Mouse (Mus musculus) NIH3T3 (cell line): Measurements from ENCODE around the gene Prune2.
A peak's percentile ranks its signal among the peaks of the same experiment; 100 is the strongest.

Source experiments
- DNase-seq: peaks from one replicate; pipeline ENCODE4 v3.0.0-alpha.2; 2012; ENCODE audit warnings: low read depth

Prune2 gene

DNA sequence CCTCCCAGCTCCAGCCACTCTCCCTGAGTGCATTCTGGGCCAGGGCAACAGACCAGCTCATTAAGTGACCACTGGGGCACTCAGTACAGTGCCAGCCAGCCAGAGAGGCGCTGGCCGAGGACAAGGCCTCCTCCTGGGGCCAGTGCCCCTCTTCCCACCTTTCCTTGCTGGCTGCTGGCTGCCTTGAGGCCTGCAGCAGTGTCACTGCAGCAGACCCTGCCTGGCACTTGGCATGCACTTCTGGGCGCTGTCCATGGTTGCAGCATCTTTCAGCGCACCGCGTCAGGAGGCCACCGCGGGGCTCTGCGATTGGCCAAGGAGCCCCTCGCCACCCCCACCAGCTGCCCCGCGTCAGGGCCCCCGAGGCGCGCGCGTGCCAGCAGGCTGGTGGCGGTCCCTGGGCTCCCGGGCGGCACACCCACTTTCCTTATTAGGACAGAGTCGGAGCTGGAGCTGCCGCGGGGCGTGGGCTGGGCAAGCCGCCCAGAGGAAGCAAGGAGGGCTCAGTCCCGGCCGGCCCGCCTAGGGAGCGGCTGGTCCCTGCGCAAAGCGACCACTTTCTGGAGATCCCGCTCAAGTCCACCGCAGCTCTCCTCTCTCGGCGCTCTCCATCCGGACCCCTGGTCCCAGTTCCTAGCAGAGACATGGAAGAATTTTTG lies at the start of gene Prune2:
Prune2 (plus strand) TSS at position 506 of the 659 bp plus-strand sequence.
- peak; percentile 73 for DNase-seq

DNA sequence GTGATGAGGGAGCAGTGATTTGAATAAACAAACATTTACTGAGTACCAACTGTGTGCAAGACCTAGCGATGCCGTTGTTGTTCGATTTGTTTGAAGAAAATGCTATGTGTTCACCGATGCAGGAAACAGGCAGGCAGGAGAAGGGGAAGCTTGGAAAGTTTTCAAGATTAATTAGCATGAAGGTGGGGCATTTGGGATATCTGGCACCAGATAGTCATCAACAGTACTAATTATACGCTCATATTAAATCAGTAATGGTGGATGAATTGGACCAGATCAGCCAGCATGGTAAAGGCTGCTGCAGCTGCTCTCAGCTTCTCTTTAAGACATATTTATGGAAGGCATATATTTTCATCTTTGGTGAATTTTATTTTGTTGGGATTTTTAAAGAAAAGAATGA lies 44.4 kb upstream of the Prune2 start:
- no peak for DNase-seq

DNA sequence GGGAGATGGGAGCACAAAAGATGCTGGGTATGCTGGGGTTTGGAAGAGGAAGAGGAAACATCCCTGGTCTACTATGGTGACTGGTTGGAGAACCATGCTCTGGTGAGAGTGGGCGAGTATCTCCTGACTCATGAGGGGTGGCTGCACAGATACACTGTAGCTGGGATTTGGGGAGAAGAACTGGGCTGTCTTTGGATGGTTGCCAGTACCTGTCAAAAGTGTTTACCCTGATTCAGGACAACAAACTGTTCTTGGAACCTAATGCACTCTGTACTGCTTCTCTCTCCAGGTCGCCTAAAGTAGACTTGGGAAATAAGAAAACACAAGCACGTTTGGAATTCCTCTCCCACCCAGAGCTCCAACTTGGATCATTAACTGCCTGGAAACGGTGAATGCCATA lies 31.4 kb upstream of the Prune2 start:
- peak; percentile 44 for DNase-seq

DNA sequence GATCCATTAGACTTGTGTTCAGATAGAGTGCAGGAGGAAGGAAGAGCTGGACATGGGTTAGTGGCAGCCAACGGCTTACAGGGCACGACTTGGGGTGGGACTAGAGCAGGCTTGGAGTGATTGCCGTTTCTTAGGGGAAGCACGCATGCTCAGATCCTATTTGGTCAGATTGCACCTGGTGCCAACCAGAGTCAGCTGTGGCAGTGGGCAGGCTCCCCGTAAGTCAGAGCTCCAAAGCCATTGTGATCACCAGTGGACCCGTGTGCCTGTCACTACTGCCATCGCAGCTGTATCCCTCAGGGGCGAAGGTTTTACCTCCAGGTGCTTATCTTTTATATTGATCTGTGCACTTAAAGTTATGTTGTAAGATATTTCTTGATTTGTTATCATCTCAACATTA lies 21.3 kb upstream of the Prune2 start:
- DNase-seq: no peak

DNA sequence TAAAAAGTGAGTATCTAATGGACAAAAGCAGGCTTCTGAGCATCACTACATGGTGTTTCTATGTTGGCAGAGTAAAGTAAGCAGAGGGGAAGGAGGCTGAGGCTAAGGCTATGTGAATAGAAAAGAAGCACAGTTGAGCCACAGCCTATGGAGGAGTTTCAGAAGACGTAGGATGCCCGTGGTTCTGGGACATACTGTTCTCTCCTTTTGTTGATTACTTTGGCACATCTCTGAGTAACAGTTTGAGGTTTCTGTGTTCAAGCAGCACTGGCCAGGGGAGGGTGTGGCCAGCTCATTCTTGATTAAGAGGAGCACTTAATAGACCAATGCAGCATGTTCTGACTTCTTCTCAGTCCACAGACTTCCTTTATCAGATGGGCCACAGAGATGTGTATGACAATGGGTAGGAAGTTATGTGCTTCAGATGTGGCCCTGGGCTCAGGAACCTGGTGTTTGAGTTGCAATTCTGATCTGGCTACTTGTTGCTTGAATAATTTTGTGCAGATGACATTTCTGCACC lies 7.1 kb upstream of the Prune2 start:
- no peak for DNase-seq

DNA sequence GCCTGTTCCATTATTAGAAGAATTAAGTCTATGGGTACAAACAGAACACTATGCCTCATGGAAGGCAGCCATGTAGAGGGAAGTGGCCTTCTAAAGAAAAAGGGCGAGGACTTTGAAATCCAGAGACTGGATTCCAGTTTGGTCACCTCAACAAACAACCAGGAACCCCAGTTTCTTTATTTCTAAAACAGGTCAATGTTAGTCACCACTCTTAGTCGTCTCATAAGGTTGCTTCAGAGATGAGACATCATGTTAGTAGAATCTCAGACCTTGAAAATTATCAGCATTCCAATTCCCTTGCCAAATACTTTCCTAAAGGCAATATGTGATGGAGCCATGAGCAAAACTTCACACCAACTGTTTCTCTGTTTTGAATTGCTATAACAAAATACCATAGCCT lies 6.6 kb upstream of the Prune2 start:
- DNase-seq: no peak

DNA sequence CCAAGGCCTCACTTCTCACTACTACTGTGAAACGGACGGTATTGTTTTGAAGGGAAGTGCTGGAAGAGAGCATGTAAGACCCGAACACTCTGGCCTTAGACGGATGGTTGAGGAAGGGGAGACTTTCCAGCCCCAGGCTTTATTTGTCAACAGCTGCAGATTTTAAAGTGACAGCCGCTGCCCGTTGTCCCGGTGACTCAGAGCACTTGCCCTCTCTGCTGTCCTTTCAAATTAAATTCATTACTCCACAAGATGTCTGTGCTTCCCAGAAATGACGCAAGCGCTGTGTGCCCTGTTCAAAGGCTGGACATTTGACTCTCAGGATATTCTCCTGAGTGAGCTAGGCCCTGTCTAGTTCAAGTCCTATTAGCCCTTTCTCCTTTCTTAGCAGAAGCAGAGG lies 5.9 kb upstream of the Prune2 start:
- peak; percentile 56 for DNase-seq

DNA sequence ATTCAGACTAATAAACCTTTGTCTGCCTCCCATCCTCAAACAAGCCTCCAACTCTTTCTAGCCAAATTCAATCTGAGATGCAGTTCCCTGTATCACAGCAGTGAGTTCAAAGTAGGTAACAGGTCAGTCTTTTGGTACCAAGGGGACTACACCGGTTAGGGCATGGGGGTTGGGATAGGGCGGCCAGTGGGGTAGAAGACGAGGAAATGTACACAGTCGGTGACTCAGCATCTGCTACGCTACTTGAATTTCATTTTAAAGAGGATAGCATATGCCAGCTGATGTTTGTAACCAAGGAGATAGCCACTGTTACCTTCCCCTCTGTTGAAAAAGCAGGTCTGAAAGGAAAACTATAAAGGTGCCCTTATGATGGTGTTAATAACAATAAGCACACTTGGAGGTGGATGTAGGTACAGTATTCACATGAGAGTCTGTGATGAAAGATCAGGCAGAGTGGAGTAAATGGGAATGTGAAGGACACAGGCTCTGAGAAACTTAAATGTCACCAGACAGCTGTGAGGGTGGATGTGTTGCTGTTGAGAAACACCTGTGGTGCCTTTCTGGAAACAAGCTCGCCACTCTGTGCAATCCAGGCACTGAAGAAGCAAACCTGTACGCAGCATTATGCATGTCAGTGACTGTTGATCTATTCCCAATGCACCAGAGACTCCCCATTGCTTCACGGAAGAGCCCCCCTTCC lies 5.1 kb upstream of the Prune2 start:
- no peak for DNase-seq

DNA sequence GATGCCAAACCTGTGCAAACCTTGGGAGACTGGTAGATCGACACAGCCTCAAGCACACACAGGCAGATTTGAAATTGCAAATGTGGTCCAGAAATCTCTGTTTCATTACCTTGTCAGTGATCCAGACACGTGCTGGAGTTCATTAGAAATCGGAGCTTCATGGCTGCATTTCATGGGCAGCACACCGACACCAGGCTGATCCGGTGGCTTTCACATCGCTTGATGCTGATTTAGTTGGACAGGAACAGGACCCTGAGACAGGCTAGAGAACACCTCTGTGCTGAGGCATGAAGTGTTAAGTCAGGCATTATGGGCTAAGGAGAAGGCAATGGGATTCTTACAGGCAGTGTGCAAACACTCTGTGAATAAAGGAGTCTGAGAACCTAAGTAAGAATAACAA lies 1.2 kb upstream of the Prune2 start:
- DNase-seq: no peak

DNA sequence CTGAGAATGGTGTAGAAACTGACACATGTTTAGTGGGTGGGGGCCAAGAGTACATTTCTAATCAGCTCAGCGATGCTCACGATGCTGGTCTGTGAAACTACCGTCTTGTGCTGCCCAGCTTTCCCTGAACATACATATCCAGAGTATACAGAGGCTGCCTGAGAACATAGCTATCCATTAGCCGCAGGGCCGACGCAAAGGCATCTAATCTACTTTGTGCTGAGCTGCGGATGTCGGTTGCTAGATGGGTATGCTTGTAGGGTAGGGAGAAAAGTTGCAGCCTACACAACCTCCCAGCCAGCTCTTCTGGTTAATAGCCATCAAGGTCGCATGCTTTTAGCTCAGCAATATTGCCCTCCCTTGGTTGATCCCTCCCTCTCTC lies 696 bp upstream of the Prune2 start:
- DNase-seq: no peak

DNA sequence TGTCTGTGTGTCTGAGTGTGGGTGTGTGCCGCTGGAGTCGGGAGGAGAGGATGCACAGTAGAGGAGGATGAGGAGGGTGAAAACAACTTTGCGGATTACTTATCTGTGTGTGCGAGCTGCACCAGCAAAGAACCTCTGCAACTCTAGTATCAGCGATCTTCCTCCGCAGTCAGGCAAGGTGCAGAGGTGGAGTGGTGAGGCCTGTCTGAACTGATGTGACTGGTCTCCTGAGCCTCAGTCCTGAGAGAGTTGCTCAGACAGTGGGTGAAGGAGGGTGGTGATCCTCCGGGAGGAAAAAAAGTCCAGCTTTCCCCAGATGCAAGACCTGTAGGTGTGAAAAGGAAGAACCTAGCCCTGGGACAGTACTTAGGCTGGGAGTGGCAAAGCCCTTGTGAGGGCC lies 401 bp downstream of the Prune2 start:
- no peak for DNase-seq

DNA sequence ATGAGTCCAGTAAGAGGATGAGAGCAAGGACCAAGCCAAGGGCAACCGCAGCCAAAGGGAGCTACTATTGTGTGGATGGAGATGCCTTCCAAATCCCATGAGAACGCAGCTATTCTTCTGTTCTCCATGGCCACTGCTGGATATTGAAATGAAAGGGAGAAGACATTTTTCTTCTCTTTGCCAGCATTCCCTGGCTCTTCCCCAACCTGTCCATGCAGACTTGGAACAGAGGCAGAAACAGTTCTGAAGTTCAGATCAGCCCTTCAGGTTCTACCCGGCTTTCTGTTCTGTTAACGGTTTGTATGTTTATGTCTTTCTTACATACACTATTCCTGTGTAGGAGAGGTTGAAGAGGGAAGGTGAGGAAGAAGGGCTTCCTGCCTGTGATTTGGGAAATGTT lies 3.1 kb downstream of the Prune2 start:
- DNase-seq: peak; percentile 29

DNA sequence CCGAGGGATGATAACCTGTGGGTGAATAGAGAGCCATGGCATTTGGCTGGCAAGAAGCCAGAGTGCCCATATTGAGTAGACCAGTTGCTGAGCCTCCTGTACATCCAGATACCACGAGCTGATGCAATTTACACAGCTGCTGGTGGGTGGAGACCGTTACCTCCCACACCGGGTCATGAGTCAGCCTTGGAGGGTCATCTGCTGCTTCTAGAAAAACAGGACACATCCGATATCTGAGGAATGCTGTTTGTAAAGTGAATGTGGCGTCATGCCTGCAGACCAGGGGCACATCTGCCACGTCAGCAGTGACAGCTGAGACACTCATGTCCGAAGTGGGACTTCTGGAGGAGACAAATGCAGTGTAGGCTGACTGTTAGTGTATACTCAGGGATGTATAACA lies 3.6 kb downstream of the Prune2 start:
- peak; percentile 59 for DNase-seq

DNA sequence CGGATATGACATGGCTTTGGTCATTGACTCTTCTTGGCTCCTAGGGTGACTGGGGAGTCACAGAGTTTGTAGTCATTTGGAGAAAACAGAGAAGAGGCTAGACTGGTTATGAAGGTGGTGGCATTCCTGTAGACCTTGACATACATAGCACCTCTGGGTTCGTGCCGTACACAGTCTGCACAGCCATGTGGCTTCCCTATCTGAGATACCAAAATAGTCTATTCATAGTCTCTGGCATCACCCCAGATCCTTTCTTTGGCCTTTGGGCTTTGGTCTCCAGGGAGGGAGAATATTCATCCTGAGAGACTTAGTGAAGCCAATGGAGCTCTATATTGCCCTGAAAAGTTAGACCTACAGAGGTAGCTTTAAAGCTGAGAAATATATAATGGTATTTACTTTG lies 5.1 kb downstream of the Prune2 start:
- DNase-seq: no peak

DNA sequence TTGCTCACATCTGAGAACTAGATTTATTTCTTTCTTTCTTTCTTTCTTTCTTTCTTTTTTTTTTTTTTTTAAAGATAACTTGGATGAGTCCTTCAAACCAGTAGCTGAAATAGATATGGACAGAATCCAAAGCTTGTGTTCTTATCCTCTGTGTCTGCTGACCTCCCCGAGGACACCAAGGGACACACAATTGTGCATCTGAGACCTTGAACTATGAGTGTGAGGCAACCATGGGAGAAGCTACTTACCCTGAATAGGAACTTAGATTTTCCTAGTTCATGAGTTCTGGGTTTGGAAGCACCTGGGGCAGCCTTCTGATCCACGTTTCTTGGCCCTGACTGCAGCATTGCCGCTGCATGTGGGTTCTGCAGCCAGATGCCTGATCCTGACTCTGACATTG lies 7.3 kb downstream of the Prune2 start:
- DNase-seq: no peak

DNA sequence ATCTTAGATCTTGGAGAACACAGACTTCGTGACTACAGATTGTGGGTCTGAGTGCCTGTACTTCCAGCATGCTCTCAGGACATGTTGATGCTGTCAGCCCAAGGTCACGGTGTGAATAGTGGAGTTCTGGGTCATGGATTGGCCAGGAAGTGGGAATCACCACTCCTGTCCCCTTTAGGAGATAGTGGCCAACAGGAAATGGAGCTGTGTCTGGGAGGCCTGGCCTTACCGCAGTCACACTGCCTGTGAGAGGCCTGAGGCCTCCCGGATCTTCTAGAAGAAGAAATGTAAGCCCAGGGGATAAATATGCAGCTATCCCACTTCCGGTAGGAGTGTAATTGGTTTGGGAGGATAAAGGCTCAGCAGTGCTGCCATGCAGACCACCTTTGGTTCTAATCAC lies 12.8 kb downstream of the Prune2 start:
- DNase-seq: no peak

DNA sequence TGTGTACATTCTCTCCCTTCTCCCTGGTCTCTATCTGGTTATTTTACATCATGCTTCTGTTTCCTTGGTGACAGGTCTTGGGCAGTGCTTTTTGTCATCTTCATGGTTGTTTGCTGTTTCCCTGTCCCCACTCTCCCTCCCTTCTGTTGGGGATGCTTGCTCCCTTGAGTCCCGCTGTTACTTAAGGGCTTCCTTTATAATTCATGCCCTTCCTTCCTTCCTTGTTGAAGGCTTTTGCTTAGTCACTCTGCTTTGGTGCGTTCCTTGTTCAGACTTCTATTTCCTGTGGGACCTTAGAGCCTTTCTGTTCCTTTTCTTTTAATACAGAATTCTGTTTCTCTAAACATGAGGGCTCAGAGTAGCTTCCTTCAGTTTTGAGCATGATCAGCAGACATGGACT lies 14.7 kb downstream of the Prune2 start:
- DNase-seq: no peak

DNA sequence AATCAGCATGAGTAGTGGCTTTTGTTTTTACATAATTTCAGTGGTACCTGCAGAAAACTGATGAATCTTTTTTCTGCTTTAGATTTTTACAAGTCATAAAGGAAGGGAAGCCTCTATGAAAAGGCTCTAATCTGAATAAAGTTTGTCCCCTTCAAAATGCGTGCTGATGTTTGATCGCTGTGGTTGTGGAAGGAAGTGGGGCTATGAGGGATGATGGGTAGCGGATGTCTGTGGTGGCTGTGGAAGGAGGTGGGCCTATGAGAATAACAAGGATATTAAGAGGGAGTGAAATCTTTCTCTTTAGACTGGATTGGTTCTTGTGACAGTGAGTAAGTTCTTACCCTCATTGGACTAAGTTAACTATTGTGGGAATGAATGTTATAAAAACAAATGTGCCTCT lies 23.0 kb downstream of the Prune2 start:
- DNase-seq: no peak

DNA sequence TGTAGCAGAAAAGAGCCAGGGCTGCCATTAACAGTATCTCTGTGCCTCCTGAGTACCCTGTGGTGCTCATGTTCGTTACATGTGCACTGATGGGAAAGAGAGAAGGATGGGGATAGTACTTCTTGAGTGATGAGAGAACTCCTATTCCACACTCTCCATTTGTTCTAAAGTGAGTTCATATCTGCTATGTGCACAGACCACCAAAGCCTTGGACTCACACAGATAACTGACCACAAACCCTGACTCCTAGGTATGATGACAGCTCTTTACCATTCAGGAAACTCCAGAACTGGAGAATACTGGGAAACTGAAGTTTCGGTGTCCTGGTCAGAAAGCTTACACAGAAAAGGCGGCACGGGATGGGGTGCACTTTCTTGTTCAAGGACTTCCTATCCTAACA lies 25.8 kb downstream of the Prune2 start:
- DNase-seq: no peak

DNA sequence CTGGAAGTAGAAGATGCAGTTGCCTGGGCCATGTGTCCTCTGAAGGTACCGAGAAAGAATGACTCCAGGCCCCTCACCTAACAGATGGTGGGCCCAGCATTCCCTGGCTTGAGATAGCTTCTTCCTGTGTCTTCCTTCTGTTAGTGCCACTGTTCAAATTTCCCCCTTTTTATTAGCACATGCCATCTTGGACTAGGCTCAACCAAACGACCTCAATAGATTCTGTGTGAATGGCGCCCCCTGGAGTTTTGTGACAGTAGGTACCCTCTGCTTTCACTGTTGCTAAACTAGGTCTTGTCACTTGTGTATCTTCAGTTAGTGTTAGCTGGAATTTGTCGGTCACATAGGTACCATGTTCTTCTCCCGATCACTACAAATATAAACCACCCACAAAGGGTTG lies 29.0 kb downstream of the Prune2 start:
- peak; percentile 59 for DNase-seq

DNA sequence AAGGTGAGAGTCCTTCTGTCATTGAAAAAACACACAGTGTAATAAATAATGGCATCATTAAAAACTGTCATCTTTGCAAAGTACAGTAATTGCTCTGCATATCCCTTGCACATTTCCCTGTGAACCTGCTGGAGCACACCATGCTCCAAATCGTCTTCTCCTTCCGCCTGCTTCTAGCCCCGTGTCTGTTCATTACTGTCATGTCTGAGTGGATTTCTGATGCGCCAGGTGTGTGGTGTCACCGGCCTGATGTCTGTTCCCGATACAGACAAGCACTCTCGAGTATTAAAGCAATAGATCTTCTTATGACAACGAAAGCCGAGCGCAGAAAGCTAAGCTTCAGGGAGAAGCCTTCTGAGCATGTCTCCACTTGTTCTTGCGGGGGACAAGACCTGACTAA lies 32.1 kb downstream of the Prune2 start:
- DNase-seq: no peak

DNA sequence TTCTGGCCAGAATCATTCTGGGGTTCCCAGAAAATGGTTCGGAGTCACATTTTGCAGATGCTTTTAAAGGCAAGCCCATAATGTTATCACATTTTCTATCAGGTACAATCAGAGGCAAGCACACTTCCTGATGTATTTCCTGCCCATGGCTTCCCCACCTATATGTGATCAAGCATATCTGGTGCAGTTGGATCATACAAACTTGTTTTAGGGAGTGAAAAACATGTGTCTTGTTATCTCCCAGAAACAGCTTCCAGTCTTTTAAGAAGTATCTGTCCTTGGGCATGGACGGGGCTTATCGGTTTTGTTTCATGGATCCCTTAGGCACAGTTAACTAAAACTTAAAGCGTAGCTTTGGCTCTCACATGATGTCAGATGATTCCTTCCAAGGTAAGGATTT lies 36.2 kb downstream of the Prune2 start:
- no peak for DNase-seq

DNA sequence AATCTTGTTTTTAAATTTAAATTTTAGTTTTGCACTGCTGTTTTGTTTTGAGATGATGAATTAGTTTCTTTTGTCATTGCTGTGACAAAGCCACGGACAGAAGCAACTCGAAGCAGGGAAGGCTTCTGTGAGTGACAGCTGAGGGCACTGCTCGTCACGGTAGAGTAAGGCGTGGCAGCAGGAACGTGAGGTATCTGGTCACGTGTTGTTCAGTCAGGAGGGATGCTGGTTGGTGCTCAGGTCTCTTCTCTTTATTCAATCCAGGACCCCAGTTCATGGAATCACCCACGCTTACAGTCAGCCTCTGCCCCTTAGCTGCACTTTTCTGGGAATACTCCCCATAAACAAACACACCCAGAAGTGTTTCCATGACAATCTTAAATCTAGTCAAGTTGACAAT lies 38.3 kb downstream of the Prune2 start:
- no peak for DNase-seq

DNA sequence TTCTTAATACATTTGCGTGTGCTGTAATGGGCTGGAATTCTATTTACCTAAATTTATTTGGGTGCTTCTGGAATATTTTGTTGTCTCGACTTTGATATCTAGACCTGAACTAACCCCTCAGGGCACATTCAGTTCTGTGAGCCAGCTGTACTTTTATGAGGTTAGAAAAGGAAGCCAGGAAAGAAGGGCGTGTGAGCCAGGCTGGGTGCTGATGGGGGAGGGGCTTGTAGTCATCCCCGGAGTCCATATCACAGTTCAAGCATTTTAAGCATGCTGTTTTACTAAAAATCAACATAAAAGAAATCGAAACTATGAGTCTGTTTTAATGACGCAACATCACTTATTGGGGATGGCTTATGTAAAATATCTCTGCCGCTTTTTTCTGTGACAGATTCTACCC lies 42.0 kb downstream of the Prune2 start:
- peak; percentile 13 for DNase-seq
